Mouse (Mus musculus): Measurements from ENCODE around the gene Slc37a4.
"Not testable (repeated sequence)": the region's sequence is repeated elsewhere in the genome, so short reads cannot be mapped to it uniquely, and the experiment has no call there.

Slc37a4 gene

GRCm38 (mm10) chr9:44396684-44397411 is at the start of gene Slc37a4:
Gene Slc37a4 (plus strand): TSS chr9:44396852.
- peak; percentile 66 for DNase-seq (ENCODE audit: extremely low spot score, low read depth, low spot score)

DNA sequence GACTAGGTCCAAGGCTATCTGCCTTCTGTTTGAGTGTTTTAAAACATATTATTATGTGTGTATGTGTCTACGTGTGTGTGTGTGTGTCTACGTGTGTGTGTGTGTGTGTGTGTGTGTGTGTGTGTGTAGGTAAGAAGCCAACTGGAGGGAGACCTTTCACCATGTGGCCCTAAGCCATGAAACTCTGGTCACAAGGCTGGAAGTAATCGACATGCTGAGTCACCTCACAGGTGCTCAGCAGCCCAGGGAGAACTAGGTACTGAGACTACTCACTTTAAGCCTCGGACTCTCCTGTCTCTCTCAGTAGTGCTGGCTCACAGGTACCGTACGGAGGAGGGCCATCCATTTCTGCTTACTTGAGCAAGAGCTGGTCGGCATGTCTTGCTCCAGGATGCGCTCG is 49.5 kb upstream of the Slc37a4 start:
- no peak for DNase-seq (ENCODE audit: extremely low spot score, low read depth, low spot score)

DNA sequence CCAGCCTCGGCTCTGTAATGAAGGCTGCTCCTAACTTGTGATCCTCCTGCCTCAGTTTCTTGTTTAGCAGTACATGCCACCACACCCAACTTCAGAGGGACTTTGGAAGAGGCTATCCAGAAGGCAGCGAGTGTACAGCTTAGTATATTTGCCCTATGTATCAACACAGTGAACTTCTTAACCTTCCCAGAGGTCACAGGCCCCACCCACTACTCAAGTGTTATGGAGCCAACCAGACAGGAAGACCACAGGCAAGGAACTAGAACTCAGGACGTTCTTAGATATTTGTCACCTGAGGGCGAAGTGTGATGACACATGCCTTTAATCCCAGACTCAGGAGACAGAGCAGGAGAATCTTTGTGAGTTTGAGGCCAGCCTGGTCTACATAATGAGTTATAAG is 49.0 kb upstream of the Slc37a4 start:
- no peak for DNase-seq (ENCODE audit: extremely low spot score, low read depth, low spot score)

GRCm38 (mm10) chr9:44348546-44348945 is 48.1 kb upstream of the Slc37a4 start:
- DNase-seq (ENCODE audit: extremely low spot score, low read depth, low spot score), result no peak

- no peak for DNase-seq (ENCODE audit: extremely low spot score, low read depth, low spot score)
Measured at GRCm38 (mm10) chr9:44351396-44351795, 45.3 kb upstream of the Slc37a4 start.

GRCm38 (mm10) chr9:44352337-44352736 is 44.3 kb upstream of the Slc37a4 start:
- DNase-seq (ENCODE audit: extremely low spot score, low read depth, low spot score), result no peak

DNA sequence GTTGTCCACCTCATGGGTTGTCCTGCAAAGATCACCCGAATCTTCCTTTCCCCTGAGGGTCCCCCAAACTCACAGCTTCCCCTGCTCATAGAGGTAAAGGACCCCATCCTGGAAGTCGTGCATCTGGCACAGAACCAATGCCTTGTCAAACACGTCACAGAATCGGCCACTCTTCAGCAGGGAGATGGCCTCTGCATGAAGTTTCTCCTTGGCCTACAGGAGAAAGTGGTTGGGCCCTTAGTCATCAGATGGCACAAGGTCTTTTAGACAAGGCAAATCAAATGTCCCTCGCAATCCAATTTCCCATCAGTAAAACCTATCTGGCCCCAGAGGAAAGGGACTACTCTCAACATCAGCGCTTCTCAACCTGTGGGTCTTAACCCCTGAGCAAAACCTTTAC is 43.5 kb upstream of the Slc37a4 start:
- DNase-seq (ENCODE audit: extremely low spot score, low read depth, low spot score), result no peak

DNA sequence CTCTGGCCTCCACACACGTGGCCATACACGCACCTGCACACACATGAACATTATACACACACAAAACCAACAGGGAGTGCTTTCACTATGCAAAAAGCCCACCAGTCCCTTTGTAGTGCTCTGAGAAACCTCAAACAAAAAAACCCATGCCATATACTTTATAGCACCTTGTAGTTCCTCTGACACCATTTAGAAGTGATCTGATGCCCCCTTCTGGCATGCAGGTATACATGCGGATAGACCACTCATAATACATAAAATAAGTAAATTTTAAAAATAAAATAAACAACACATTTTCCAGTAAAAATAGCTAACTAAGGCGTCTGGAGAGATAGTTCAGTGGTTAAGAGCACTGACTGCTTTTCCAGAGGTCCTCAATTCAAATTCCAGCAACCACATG is 39.4 kb upstream of the Slc37a4 start:
- DNase-seq (ENCODE audit: extremely low spot score, low read depth, low spot score), result no peak

DNA sequence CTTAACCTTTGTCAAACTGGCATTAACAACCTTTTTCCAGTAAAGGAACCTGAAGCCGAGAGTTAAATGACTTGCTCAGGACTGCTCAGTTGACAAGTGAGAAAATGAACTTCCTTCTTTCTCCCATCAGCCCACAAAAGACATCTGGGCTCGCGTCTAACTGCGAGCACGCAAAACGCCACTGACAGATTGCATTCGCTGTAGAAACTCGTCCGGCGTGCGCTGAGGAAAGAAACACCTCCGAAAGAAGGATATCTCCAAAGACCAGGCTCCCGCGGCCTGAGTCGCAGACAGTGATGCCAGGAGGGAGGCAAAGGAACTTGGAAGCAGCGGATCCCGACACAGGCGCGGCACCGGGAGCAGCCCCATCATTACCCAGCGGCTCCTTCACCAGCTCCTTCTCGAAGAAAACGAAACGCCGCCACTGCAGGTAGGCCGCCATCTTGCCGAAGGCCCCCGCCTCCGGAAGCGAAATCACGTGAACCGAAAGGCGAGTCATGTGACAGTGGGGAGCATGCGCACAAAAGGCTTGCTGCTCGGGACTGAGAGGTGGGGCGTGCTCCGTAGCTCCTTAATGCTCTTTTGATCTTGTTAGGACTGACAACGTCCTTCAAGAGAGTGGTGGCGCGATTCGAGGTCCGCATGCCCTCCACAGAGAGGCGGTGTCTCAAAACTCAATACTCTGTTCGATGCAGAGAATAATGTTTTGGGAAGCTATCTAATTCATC is 35.3 kb upstream of the Slc37a4 start, which contains the start of gene Vps11:
Gene Vps11 (minus strand): TSS at position 481 of the 728 bp plus-strand sequence.
- DNase-seq (ENCODE audit: extremely low spot score, low read depth, low spot score), result peak; percentile 96

DNA sequence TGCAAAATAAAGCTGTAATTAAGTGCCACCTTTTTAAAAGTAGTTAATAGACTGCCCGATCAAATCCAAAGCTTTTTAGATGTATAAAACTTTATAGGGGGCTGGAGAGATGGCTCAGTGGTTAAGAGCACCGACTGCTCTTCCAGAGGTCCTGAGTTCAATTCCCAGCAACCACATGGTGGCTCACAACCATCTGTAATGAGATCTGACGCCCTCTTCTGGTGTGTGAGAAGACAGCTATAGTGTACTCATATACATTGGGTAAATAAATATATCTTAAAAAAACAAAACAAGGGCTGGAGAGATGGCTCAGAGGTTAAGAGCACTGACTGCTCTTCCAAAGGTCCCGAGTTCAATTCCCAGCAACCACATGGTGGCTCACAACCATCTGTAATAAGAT is 34.7 kb upstream of the Slc37a4 start:
- DNase-seq (ENCODE audit: extremely low spot score, low read depth, low spot score), result not testable (repeated sequence)

DNA sequence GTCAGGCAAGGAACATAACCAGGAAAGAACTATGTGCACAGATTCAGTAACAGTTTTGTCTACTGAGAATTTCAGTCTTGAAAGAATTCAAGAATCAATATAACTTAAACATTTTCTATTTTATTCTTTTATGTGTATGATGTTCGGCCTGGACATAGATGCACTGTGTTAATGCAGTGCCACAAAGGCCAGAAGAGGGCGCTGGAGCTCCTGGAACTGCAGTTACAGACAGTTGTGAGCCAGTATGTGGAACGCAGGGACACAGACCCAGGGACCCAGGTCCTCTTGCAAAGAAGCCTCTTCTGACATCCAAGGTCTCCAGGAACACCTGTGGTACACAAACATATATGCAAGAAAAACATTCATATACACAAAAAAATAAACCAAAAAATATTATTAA is 32.2 kb upstream of the Slc37a4 start:
- DNase-seq (ENCODE audit: extremely low spot score, low read depth, low spot score), result no peak

DNA sequence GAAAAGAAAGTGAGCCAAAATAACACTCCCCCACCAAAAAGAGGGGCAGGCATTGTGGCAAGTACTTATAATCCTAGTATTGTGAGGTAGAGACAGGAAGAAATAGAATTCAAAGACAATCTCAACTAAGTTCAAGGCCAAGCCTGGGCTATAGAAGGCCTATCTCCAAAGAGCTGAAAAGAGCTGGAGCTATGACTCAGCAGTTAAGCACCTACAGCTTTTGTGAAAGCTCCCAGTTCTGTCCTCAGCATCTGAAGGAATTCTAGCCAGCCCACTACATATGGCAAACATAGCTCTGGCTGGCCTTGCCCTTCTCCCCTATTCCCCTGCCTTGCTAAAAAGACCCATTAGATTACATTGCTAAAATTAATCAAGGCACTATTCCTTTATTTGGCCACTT is 23.3 kb upstream of the Slc37a4 start:
- no peak for DNase-seq (ENCODE audit: extremely low spot score, low read depth, low spot score)

- no peak for DNase-seq (ENCODE audit: extremely low spot score, low read depth, low spot score)
Measured at GRCm38 (mm10) chr9:44376141-44376540, 20.5 kb upstream of the Slc37a4 start.

- not testable (repeated sequence) for DNase-seq (ENCODE audit: extremely low spot score, low read depth, low spot score)
Measured at GRCm38 (mm10) chr9:44377335-44377734, 19.3 kb upstream of the Slc37a4 start.

DNA sequence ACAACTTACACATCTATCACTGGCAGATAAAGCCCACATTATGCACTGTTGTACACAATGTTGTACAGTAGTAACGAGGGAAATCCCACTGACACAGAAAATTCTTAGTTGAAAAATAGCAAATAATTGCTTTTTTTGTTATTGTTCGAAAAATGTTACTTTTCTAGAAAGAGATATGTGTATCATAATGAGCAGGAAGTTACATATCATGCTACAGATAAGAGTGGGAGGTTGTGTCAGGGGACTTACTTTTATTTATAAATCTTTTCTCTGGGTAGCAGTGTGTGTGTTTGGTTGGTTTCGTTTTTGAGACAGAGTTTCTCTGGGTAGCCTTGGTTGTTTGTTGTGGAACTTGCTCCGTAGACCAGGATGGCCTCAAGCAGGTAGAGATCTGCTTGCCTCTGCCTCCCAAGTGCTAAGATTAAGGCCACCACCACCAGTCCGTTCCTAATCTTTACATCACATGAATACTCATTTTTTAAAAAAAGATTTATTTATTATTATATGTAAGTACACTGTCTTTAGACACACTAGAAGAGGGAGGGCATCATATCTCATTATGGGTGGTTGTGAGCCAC is 18.4 kb upstream of the Slc37a4 start:
- DNase-seq (ENCODE audit: extremely low spot score, low read depth, low spot score), result no peak

- peak; percentile 86 for DNase-seq (ENCODE audit: extremely low spot score, low read depth, low spot score)
Measured at GRCm38 (mm10) chr9:44379054-44379834, 17.4 kb upstream of the Slc37a4 start, which contains the start of gene Hyou1. Gene Hyou1 (plus strand): TSS chr9:44379490.

- no peak for DNase-seq (ENCODE audit: extremely low spot score, low read depth, low spot score)
Measured at GRCm38 (mm10) chr9:44379862-44380261, 16.8 kb upstream of the Slc37a4 start.

- no peak for DNase-seq (ENCODE audit: extremely low spot score, low read depth, low spot score)
Measured at GRCm38 (mm10) chr9:44384596-44384995, 12.1 kb upstream of the Slc37a4 start.

DNA sequence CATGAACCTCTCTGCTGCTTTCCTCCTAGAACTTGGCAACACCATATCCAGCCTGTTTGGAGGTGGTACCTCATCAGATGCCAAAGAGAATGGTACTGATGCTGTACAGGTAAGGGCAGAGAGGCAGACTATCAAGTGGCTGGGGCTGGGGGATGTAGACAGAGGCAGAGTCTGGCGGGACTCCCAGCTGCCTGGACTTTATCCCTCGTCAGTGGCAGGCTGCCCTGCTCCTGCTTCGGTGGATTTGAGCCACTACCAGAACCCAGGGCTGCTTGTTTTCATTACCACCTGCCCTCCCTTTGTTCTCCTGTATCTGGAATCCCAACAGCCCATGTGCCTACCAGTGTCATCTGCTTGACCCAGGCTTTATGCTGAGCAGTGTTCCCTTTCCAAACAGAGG is 9.4 kb upstream of the Slc37a4 start:
- no peak for DNase-seq (ENCODE audit: extremely low spot score, low read depth, low spot score)

- no peak for DNase-seq (ENCODE audit: extremely low spot score, low read depth, low spot score)
Measured at GRCm38 (mm10) chr9:44389273-44389672, 7.4 kb upstream of the Slc37a4 start.

GRCm38 (mm10) chr9:44391466-44391865 is 5.2 kb upstream of the Slc37a4 start:
- DNase-seq (ENCODE audit: extremely low spot score, low read depth, low spot score), result no peak
